Mouse (Mus musculus): Measurements from ENCODE around the gene Mex3a. TPM values are rescaled to one million over a fixed set of nuclear protein-coding genes. Genes with fewer than 3 reads are reported as not detected.

Gene Mex3a
- polyA plus RNA-seq, 1 experiment from 2014 or later: 0.10 TPM

GRCm38 (mm10) chr3:88553880-88554586 is 21.8 kb downstream of the Mex3a start:
- Histone ChIP-seq H3K79me2 (ENCODE audit: inconsistent target) (peaks cover 30% of the 10 kb centered on the region), H3K4me3 (ENCODE audit: inconsistent target) (peak overlapping the region; percentile 53), H3K36me3 (ENCODE audit: inconsistent target) (peaks cover 10% of the 10 kb centered on the region; the same call in 1 of the 2 replicates), H3K27ac (peak overlapping the region; percentile 10; the same call in 1 of the 2 replicates)
- under 1% methylated on average over 36 of the region's 41 CpGs for WGBS (ENCODE audit: missing documents)

DNA sequence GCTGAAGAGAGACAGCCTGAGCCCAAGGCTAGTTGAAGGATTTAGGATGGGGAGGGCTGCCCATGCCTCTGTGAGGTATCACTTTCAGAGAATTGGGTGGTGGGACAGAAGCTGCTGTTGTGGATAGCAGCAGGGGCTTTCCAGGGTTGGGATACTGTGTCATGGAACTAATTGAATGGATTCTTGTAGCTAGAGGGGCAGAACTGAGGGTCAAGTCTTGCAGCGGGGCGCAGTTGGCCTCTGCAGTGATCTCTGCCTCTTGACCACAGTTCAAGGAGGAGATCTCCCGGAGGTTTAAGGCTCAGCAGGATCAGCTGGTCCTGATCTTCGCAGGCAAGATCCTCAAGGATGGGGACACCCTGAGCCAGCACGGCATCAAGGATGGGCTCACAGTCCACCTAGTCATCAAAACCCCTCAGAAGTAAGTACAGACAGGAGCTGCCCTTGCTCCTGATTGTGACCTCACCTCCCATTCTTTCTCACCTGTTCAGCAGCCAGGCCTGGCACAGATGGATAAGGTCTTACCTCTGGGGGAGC is 22.9 kb downstream of the Mex3a start:
- H3K79me2 ChIP-seq (ENCODE audit: inconsistent target): peaks cover 30% of the 10 kb centered on the region
- 91% methylated on average over 5 of the region's 5 CpGs for WGBS (ENCODE audit: missing documents)
- H3K4me3 ChIP-seq (ENCODE audit: inconsistent target): no peak overlapping the region
- peaks cover 18% of the 10 kb centered on the region for H3K36me3 ChIP-seq (ENCODE audit: inconsistent target)
- H3K27ac ChIP-seq: no peak overlapping the region

DNA sequence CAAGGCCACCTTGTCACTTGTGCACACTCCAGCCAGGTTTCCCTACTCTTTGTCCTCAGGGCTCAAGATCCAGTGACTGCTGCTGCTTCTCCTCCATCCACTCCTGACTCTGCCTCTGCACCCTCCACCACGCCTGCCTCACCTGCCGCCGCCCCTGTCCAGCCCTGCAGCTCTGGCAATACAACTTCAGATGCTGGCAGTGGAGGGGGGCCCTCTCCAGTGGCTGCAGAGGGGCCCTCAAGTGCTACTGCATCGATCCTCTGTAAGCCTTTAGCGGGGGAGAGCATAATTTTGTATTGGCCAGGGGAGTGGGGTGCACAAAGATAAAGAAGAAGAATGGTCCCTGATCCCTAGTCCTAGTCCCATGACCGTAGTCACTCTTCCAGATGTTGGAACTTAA is 23.5 kb downstream of the Mex3a start:
- Histone ChIP-seq H3K79me2 (ENCODE audit: inconsistent target) (peaks cover 26% of the 10 kb centered on the region), H3K4me3 (ENCODE audit: inconsistent target) (no peak overlapping the region), H3K36me3 (ENCODE audit: inconsistent target) (peaks cover 24% of the 10 kb centered on the region), H3K27ac (no peak overlapping the region)
- 98% methylated on average over 6 of the region's 6 CpGs for WGBS (ENCODE audit: missing documents)

DNA sequence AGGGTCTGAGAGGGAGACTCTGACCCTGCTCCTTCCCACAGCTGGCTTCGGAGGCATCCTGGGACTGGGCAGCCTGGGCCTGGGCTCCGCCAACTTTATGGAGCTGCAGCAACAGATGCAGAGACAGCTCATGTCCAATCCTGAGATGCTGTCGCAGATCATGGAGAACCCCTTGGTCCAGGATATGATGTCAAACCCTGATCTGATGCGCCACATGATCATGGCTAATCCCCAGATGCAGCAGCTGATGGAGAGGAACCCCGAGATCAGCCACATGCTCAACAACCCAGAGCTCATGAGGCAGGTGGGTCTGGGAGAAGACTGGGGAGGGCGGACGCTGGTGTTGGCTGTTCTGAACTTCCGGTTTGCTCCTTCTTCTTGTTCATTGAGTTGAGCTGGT is 24.4 kb downstream of the Mex3a start:
- H3K4me3 ChIP-seq (ENCODE audit: inconsistent target): no peak overlapping the region
- H3K79me2 ChIP-seq (ENCODE audit: inconsistent target): peaks cover 17% of the 10 kb centered on the region
- 92% methylated on average over 8 of the region's 8 CpGs for WGBS (ENCODE audit: missing documents)
- H3K27ac ChIP-seq: no peak overlapping the region
- peaks cover 25% of the 10 kb centered on the region for H3K36me3 ChIP-seq (ENCODE audit: inconsistent target)

DNA sequence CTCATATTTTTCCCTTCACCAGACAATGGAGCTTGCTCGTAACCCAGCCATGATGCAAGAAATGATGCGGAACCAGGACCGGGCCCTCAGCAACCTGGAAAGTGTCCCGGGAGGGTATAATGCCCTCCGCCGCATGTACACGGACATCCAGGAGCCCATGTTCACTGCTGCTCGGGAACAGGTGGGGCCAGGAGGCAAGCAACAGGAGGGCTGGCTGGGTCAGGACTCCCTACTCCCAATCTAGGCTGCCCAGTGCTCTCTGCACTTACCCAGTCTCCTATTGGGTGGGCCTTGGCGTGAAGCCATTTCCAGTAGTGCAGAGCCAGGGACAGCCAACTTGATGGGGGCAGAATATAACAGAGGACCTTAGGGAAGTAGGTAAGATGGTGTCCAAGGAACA is 27.4 kb downstream of the Mex3a start:
- Histone ChIP-seq H3K27ac (no peak overlapping the region), H3K79me2 (ENCODE audit: inconsistent target) (peaks cover 11% of the 10 kb centered on the region; the same call in 1 of the 2 replicates), H3K4me3 (ENCODE audit: inconsistent target) (no peak overlapping the region), H3K36me3 (ENCODE audit: inconsistent target) (peaks cover 40% of the 10 kb centered on the region)
- WGBS (ENCODE audit: missing documents): 96% methylated on average over 9 of the region's 9 CpGs

DNA sequence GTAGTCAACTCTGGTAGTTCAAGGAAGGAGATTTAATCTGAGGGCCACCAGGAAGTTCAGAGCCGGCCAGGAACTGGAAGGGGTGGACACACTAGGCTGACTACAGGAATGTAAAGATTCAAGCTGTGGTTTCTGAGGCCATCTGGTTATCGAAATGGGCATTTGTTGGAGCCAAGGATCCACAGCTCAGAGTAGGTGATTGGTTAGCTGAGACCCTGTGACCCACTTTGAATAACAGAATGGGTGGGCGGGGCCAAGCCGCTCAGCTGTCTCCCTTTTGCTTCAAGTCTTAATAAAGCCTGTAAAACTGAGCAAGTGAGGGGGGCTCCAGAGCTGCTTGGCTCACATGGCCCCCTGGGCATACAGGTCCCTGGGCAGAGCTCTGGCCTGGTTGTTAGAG is 29.8 kb downstream of the Mex3a start:
- H3K36me3 ChIP-seq (ENCODE audit: inconsistent target): peaks cover 62% of the 10 kb centered on the region
- WGBS (ENCODE audit: missing documents): 85% methylated on average over 4 of the region's 4 CpGs
- H3K79me2 ChIP-seq (ENCODE audit: inconsistent target): no peaks in the 10 kb centered on the region
- no peak overlapping the region for H3K27ac ChIP-seq
- no peak overlapping the region for H3K4me3 ChIP-seq (ENCODE audit: inconsistent target)

DNA sequence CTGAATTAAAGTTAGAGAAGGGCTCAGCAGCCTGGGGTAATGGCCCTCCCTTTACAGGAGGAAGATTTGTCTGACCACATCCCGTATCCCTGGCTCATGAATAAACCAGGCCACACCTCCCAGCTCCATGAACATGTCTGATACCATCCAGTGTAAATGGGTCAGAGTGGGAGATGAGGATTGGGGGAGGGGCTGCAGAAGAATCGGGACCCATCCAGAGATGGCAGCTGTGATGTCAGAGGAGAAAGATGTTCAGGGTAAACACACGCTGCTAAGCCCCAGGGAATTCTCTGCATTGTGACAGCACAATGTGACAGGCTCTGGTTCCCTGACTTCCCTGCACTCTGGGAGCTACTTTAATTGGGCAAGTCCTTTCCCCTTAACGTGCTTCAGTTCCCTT is 31.2 kb downstream of the Mex3a start:
- Histone ChIP-seq H3K36me3 (ENCODE audit: inconsistent target) (peaks cover 74% of the 10 kb centered on the region), H3K27ac (no peak overlapping the region), H3K4me3 (ENCODE audit: inconsistent target) (no peak overlapping the region), H3K79me2 (ENCODE audit: inconsistent target) (no peaks in the 10 kb centered on the region)
- 89% methylated on average over 4 of the region's 4 CpGs for WGBS (ENCODE audit: missing documents)

DNA sequence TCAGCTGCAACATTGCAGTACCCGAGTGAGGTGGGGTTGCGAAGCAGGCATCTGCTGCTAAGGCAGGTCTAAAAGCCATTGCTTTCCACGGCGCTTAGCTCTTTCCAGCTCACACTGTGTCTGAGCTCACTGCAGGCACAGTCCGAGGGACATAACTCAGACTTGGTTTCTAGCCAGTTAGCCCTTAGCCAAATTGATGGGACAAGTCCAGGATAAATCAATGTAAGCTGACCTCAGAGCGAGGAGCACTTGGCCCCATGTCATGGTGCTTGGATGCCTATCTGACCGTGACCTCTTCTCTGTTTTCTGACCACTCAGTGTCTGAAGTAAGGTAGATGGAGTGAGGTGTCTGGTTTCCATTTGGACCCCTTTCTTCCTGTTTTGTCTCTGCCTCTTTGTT is 31.8 kb downstream of the Mex3a start:
- Histone ChIP-seq H3K27ac (no peak overlapping the region), H3K79me2 (ENCODE audit: inconsistent target) (no peaks in the 10 kb centered on the region), H3K4me3 (ENCODE audit: inconsistent target) (no peak overlapping the region), H3K36me3 (ENCODE audit: inconsistent target) (peaks cover 76% of the 10 kb centered on the region)
- WGBS (ENCODE audit: missing documents): 92% methylated on average over 7 of the region's 7 CpGs

- no peak overlapping the region for H3K27ac ChIP-seq
- 100% methylated on average over 3 of the region's 3 CpGs for WGBS (ENCODE audit: missing documents)
These were observed 33.9 kb downstream of the Mex3a start for GRCm38 (mm10) chr3:88566116-88566515.

DNA sequence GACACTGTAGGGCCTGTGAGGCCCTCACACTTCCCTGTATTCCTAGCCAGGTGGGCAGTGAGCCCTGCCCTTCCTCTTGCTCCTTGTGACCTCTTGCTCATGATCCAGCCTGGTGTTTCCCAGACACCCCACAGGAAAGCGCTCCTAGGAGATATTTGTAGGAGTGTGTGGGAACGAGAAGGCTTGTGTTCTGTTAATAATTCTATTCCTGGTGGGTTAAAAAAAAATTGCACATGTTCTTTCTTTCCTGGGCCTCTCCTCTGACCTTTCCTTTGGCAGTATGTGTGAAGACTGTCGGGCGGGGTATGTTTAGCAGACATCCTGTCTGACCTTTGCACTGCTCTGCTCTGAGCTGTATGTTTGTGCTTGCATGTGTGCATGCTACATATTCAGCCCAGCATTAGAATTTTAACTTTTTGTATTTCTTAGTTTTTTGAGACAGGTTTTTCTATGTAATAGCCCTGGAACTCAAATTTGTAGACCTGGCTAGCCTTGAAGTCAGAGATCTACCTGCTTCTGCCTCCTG is 34.4 kb downstream of the Mex3a start:
- Histone ChIP-seq H3K79me2 (ENCODE audit: inconsistent target) (no peaks in the 10 kb centered on the region), H3K36me3 (ENCODE audit: inconsistent target) (peaks cover 60% of the 10 kb centered on the region), H3K4me3 (ENCODE audit: inconsistent target) (no peak overlapping the region), H3K27ac (no peak overlapping the region)
- 95% methylated on average over 4 of the region's 4 CpGs for WGBS (ENCODE audit: missing documents)

More at GRCm38 (mm10) chr3:88566116-88566515, 33.9 kb downstream of the Mex3a start:
- Histone ChIP-seq H3K79me2 (ENCODE audit: inconsistent target) (no peaks in the 10 kb centered on the region), H3K4me3 (ENCODE audit: inconsistent target) (no peak overlapping the region), H3K36me3 (ENCODE audit: inconsistent target) (peaks cover 60% of the 10 kb centered on the region)

DNA sequence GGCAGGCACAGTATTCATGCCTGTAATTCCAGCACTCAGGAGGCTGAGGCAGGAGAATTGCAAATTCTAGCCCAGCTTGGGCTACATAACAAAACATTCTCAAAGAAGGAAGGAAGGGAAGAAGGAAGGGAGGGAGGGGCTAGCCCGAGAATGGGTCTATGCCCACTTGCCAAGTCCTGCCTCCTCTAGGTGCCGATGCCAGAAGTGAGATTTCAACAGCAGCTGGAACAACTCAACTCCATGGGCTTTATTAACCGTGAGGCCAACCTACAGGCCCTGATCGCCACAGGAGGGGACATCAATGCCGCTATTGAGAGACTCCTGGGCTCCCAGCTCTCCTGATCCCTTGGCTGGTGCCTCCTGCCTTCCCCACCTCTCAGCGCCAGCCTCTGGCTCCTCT is 35.7 kb downstream of the Mex3a start:
- 64% methylated on average over 5 of the region's 6 CpGs for WGBS (ENCODE audit: missing documents)
- no peak overlapping the region for H3K4me3 ChIP-seq (ENCODE audit: inconsistent target)
- peaks cover 60% of the 10 kb centered on the region for H3K36me3 ChIP-seq (ENCODE audit: inconsistent target)
- no peaks in the 10 kb centered on the region for H3K79me2 ChIP-seq (ENCODE audit: inconsistent target)
- no peak overlapping the region for H3K27ac ChIP-seq

- no peak overlapping the region for H3K27ac ChIP-seq
- peaks cover 54% of the 10 kb centered on the region for H3K36me3 ChIP-seq (ENCODE audit: inconsistent target)
These were observed 36.4 kb downstream of the Mex3a start for GRCm38 (mm10) chr3:88568615-88569014.

GRCm38 (mm10) chr3:88569093-88569492 is 36.9 kb downstream of the Mex3a start:
- H3K79me2 ChIP-seq (ENCODE audit: inconsistent target): no peaks in the 10 kb centered on the region
- no peak overlapping the region for H3K4me3 ChIP-seq (ENCODE audit: inconsistent target)
- H3K36me3 ChIP-seq (ENCODE audit: inconsistent target): peaks cover 50% of the 10 kb centered on the region
- WGBS (ENCODE audit: missing documents): 73% methylated on average over 2 of the region's 2 CpGs
- H3K27ac ChIP-seq: no peak overlapping the region

More at GRCm38 (mm10) chr3:88568615-88569014, 36.4 kb downstream of the Mex3a start:
- H3K79me2 ChIP-seq (ENCODE audit: inconsistent target): no peaks in the 10 kb centered on the region
- H3K4me3 ChIP-seq (ENCODE audit: inconsistent target): no peak overlapping the region
- WGBS (ENCODE audit: missing documents): 97% methylated on average over 2 of the region's 2 CpGs

- 81% methylated on average over 5 of the region's 5 CpGs for WGBS (ENCODE audit: missing documents)
- peaks cover 44% of the 10 kb centered on the region for H3K36me3 ChIP-seq (ENCODE audit: inconsistent target)
- H3K79me2 ChIP-seq (ENCODE audit: inconsistent target): no peaks in the 10 kb centered on the region
- H3K4me3 ChIP-seq (ENCODE audit: inconsistent target): no peak overlapping the region
- no peak overlapping the region for H3K27ac ChIP-seq
These were observed 37.5 kb downstream of the Mex3a start for GRCm38 (mm10) chr3:88569694-88570093.

DNA sequence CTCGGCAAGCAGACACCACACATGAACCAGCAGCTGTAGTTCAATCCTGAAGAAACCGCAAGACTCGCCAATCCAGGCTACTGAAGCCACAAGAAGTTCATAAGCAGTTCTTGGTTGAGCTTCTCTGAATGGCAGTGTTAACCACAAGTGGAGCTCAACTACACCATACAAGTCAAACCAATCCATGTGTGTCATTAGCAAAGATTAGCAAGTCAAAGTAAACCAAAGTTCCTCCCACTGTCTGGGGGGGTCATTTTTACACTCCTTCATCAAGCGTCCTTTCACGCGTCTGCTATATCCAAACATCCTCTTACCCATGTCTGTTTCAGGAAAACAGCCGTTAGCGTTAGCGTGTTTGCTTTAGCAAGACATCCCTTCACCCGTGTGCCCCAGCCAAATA is 38.1 kb downstream of the Mex3a start:
- H3K36me3 ChIP-seq (ENCODE audit: inconsistent target): peaks cover 37% of the 10 kb centered on the region
- 96% methylated on average over 10 of the region's 10 CpGs for WGBS (ENCODE audit: missing documents)
- no peak overlapping the region for H3K4me3 ChIP-seq (ENCODE audit: inconsistent target)
- no peak overlapping the region for H3K27ac ChIP-seq
- no peaks in the 10 kb centered on the region for H3K79me2 ChIP-seq (ENCODE audit: inconsistent target)
